Mouse (Mus musculus): ENCODE measurements around the gene Kazn.

The Kazn gene

GRCm38 (mm10) chr4:142053661-142054448 lies 185.3 kb downstream of the Kazn start:
- DNase-seq (ENCODE audit: low spot score) = no peak

DNA sequence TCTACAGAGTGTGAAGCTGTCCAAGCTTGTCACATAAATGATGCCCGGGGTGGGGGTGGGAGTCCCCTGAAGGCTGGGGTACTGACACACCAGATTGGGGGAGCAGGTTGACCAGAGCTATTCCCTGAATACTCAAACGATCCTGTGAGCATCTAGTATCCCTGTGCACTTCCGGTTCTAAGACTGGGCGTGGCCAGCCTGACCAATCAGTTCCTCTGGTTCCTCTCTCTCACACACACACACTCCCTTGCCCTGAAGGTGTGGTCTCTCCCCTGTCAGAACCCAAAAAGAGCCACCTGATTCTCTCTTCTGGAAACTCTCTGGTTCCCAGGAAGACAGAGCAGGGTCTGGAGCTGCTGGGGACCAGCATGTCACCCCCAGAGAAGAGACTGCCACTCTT lies 185.9 kb downstream of the Kazn start:
- no peak for DNase-seq (ENCODE audit: low spot score)

DNA sequence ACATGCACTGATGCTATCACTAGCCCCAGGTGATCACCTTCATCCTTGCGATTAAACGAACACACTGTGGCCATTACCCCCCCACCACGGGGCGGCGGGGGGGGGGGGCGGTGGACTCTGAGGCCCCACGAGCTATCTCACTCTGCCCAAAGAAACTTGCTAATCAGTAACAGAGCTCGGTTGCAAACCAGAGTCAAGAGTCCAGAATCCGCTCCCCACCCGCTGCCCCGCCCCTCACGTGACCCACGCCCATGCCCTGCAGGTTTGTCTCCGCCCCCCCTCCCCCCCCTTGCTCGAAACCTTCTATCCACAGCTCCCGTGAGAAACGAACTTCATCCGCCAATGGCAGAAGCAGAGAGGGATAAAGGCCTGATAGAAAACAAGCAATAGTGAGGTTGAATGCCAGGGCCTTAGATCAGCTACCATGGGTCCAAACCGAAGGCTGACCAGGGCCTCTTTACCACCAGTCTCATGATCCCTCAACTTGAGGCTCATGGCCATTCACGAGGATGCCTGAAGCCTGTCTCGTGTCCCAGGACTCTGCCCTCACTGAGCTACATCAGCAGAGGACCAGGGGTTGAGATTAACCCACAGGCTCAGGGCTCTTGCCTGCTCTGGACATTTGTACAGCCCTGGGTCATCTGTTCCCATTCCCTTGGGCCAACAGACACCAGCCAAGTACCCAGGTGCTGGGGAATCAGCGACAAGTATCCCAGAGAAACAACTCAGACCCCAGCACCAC lies 186.6 kb downstream of the Kazn start:
- no peak for DNase-seq (ENCODE audit: low spot score)
